Mouse (Mus musculus): ENCODE results near the gene Mesp1. TPM values are rescaled to one million over a fixed set of nuclear protein-coding genes. Genes with fewer than 3 reads are reported as not detected.

Mesp1 gene
- polyA plus RNA-seq, 1 experiment from 2014 or later = not detected

Other genes with a start within 250 kb of the Mesp1 start
- not detected in 3 replicates for gene Rhcg, start 176.1 kb downstream of the Mesp1 start, polyA plus RNA-seq (2018)
- 0.12 to 2.8 TPM (median 1.6 TPM) in 3 replicates for gene Ticrr, start 133.6 kb downstream of the Mesp1 start, polyA plus RNA-seq (2018)
- 0.44 to 1.3 TPM (median 0.49 TPM) in 3 replicates for gene Kif7, start 78.1 kb downstream of the Mesp1 start, polyA plus RNA-seq (2018)
- not detected in 3 replicates for gene Plin1, start 60.9 kb downstream of the Mesp1 start, polyA plus RNA-seq (2018)
- gene Pex11a, start 50.7 kb downstream of the Mesp1 start, polyA plus RNA-seq (2018) = 5.4 to 5.6 TPM (median 5.5 TPM) in 3 replicates
- 0.06 TPM in 1 of 3 replicates, not detected in the others for gene Wdr93, start 50.6 kb downstream of the Mesp1 start, polyA plus RNA-seq (2018)
- gene Mesp2, start 16.9 kb upstream of the Mesp1 start, polyA plus RNA-seq (2018) = 0.12 TPM in 1 of 3 replicates, not detected in the others
- 640 to 2,077 TPM (median 1,213 TPM) in 3 replicates for gene Anpep, start 67.3 kb upstream of the Mesp1 start, polyA plus RNA-seq (2018)
- gene Ap3s2, start 126.9 kb upstream of the Mesp1 start, polyA plus RNA-seq (2018) = 9.2 to 13.3 TPM (median 12.1 TPM) in 3 replicates
- gene Arpin, start 141.6 kb upstream of the Mesp1 start, polyA plus RNA-seq (2018) = 3.9 to 6.0 TPM (median 5.8 TPM) in 3 replicates
- 33.7 to 69.0 TPM (median 50.1 TPM) in 3 replicates for gene Zfp710, start 231.0 kb upstream of the Mesp1 start, polyA plus RNA-seq (2018)

Measured in macrophage (primary cell).